Mouse (Mus musculus) MEL (cell line): ENCODE measurements around the gene Cpt1a.

Experiments used
- CHD1 ChIP-seq: IDR thresholded peaks from 2 replicates; pipeline ENCODE4 v1.6.1; 2012; ENCODE audit warnings: low read depth, mild to moderate bottlenecking, inconsistent platforms, low read length, improper control_type of control experiment
- CHD2 ChIP-seq: IDR thresholded peaks from 2 replicates; pipeline ENCODE4 v1.6.1; 2011; ENCODE audit warnings: low read length, improper control_type of control experiment
- CTCF ChIP-seq, 3 experiments: IDR thresholded peaks in 2 of 3; conservative IDR thresholded peaks in 1 of 3; 2 replicates each; pipeline ENCODE4 v1.5.1; 2011 to 2012; ENCODE audit warnings: low read length in 3 of 3, low read depth in 2 of 3, mild to moderate bottlenecking in 2 of 3, improper control_type of control experiment in 1 of 3, inconsistent platforms in 1 of 3, mixed read lengths in 1 of 3, moderate library complexity in 1 of 3; ENCODE audit not compliant: control insufficient read depth in 1 of 3, insufficient read depth in 1 of 3, poor library complexity in 1 of 3, severe bottlenecking in 1 of 3
- ELF1 ChIP-seq: IDR thresholded peaks from 2 replicates; pipeline ENCODE4 v1.6.1; 2014; ENCODE audit warnings: low read depth, mild to moderate bottlenecking, inconsistent platforms, low read length, improper control_type of control experiment, moderate library complexity
- GATA1 ChIP-seq: IDR thresholded peaks from 2 replicates; pipeline ENCODE4 v1.6.1; 2011; ENCODE audit warnings: low read depth, low read length, improper control_type of control experiment
- MXI1 ChIP-seq: IDR thresholded peaks from 2 replicates; pipeline ENCODE4 v1.6.1; 2011; ENCODE audit warnings: mild to moderate bottlenecking, low read depth, low read length, improper control_type of control experiment
- MYB ChIP-seq: IDR thresholded peaks from 2 replicates; pipeline ENCODE4 v1.6.1; 2011; ENCODE audit warnings: mild to moderate bottlenecking, low read depth, low read length, improper control_type of control experiment
- NELFE ChIP-seq: IDR thresholded peaks from 2 replicates; pipeline ENCODE4 v1.6.1; 2011; ENCODE audit warnings: low read depth, low read length, improper control_type of control experiment
- POLR2A ChIP-seq, 2 experiments: IDR thresholded peaks; 2 replicates each; pipeline ENCODE4 v1.6.1; 2011 to 2012; ENCODE audit warnings: low read length in 2 of 2, mild to moderate bottlenecking in 2 of 2, control low read depth in 1 of 2, improper control_type of control experiment in 1 of 2, low read depth in 1 of 2, moderate library complexity in 1 of 2; ENCODE audit not compliant: control insufficient read depth in 1 of 2, insufficient read depth in 1 of 2, poor library complexity in 1 of 2
- RCOR1 ChIP-seq: IDR thresholded peaks from 2 replicates; pipeline ENCODE4 v1.6.1; 2012; ENCODE audit warnings: low read depth, mild to moderate bottlenecking, inconsistent platforms, low read length, improper control_type of control experiment
- SMC3 ChIP-seq: IDR thresholded peaks from 2 replicates; pipeline ENCODE4 v1.6.1; 2011; ENCODE audit warnings: low read depth, low read length, improper control_type of control experiment
- USF1 ChIP-seq: IDR thresholded peaks from 2 replicates; pipeline ENCODE4 v1.6.1; 2014; ENCODE audit warnings: low read depth, mild to moderate bottlenecking, inconsistent platforms, low read length, improper control_type of control experiment, moderate library complexity
- ZKSCAN1 ChIP-seq: IDR thresholded peaks from 2 replicates; pipeline ENCODE4 v1.6.1; 2012; ENCODE audit warnings: low read depth, mild to moderate bottlenecking, inconsistent platforms, low read length, improper control_type of control experiment, moderate library complexity

GRCm38 (mm10) chr19:3373380-3373779, 51.2 kb downstream of the Cpt1a start:
- TF ChIP-seq POLR2A (IDR thresholded peaks at IDR 0.05; ENCODE audit: control insufficient read depth in 1 of 2, insufficient read depth in 1 of 2, low read depth in 1 of 2, low read length in 2 of 2, poor library complexity in 1 of 2) = no peak
- TF ChIP-seq CHD2 = no peak
- no peak for TF ChIP-seq CTCF (IDR thresholded peaks at IDR 0.05 in 2 of 3, conservative IDR thresholded peaks at IDR 0.05 in 1 of 3; ENCODE audit: control insufficient read depth in 1 of 3, insufficient read depth in 1 of 3, low read depth in 2 of 3, low read length in 3 of 3, poor library complexity in 1 of 3, severe bottlenecking in 1 of 3)
- TF ChIP-seq SMC3 = no peak
- no peak for TF ChIP-seq RCOR1
- TF ChIP-seq ZKSCAN1 = no peak
- TF ChIP-seq GATA1 = no peak
- TF ChIP-seq ELF1 = no peak
- no peak for TF ChIP-seq NELFE
- no peak for TF ChIP-seq USF1
- no peak for TF ChIP-seq MXI1
- no peak for TF ChIP-seq CHD1
- no peak for TF ChIP-seq MYB
